Mouse (Mus musculus) left cerebral cortex, postnatal 4 days (tissue): ENCODE measurements around the gene Vti1a. TPM values are rescaled to one million over a fixed set of nuclear protein-coding genes. Genes with fewer than 3 reads are reported as not detected.

Source experiments
- DNase-seq: peaks from one replicate; pipeline ENCODE4 v3.0.0-alpha.2; 2022
- intact Hi-C: fragments of 180-260 bp; cut with DNase I; formaldehyde crosslinking; loops from one replicate; pipeline ENCODE4 v1.15.1; 2025
- total RNA-seq, 2 experiments: library from RNA; stranded (reverse); gene quantifications; 2 replicates each; pipeline ENCODE4 v1.2.3; 2021

Gene Vti1a
- total RNA-seq, 2 experiments from 2014 or later = 49.6 to 50.2 TPM

DNA sequence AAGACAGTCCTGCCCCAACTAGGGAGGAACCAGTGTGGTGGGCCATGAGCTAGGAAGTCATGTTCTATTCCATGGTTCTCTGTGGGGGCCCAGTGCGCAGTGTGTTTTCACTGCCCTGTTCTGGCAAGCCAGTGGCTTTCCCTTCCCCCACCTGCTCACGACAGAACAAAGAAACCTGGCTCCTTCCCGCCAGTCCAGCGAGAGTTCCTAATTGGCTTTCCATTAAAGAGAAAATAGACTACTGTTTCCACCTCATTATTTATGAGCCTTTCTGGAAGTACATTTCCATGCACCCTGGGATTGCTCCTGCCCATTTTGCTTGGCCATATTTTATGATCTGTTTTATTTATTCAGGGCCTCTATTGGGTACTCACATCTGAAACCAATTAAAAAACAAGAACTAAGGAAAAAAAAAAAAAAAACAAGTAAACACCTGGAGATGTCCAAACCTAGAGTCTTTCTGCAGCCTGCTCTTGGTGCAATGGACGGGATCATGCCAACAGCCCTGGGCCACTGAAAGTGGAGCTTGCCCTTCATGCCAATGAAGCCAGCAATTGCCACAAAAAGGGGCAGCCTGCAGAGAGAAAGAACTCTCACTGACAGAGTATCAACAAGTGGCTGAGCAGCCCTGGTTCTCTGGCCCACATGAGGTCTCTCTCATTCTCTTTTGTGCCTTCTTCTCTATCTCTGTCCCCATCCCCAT lies 346.6 kb downstream of the Vti1a start:
- intact Hi-C loops = no loop called here
- DNase-seq = no peak

DNA sequence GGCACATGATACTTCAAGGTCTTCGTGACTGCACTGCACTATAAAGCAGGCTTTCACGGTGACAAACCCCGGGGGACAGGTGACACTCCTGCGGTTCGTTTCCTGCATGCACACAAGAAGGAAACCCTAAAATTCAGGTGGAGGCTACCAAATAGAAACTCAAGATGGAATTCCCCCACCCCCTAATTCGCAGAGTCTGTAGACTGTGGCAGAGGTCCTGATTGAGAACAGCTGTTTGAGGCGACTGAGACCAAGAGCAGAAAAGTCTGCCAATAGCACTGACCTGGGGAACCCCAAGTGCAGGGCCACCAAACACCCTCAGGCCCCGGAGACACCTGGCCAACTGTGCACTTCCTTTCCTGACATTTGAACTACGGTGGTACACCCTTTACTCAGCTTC lies 351.7 kb downstream of the Vti1a start:
- intact Hi-C loops = no loop called here

DNA sequence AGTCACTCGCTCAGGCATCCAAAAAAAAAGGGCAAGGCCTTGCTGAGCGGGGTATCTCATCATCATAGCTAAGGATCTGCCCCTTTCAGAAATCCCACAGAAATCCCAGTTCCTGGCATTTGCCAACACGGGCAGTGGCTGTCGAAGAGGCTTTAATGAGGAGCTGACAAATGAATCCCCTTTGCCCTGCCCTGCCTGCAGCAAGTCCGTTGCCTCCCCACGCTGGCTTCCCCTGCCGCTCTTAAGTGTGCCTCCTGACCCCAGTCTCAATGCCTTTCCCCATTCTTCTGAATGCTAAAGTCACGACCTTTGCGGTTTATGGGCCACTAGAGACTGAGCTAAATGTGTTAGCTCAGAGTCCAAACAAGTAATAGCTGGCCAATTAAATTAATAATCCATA lies 352.8 kb downstream of the Vti1a start:
- DNase-seq = no peak
- intact Hi-C loops = no loop called here

More for the DNA sequence above, 351.7 kb downstream of the Vti1a start:
- DNase-seq = no peak

Other genes starting within 250 kb of the Vti1a start
- gene Gpam, start 189.1 kb upstream of the Vti1a start, total RNA-seq = 10 to 100 TPM; 47.3 to 47.5 TPM
- gene Tectb, start 135.6 kb upstream of the Vti1a start, total RNA-seq = not detected
- gene Gucy2g, start 75.1 kb upstream of the Vti1a start, total RNA-seq = under 1 TPM; 0.80 to 0.83 TPM
- 10 to 100 TPM; 25.2 to 27.3 TPM for gene Acsl5, start 64.4 kb upstream of the Vti1a start, total RNA-seq
- gene Zdhhc6, start 263 bp upstream of the Vti1a start, total RNA-seq = 10 to 100 TPM; 27.7 to 30.7 TPM